Mouse (Mus musculus): ENCODE measurements around the gene Carmil1. TPM values are rescaled to one million over a fixed set of nuclear protein-coding genes. Genes with fewer than 3 reads are reported as not detected.

Gene Carmil1
- 43.5 and 50.6 TPM in 2 replicates for polyA plus RNA-seq (2015; fragmentation: Nextera tagmentation; extraction: Ambion mirVana)

GRCm38 (mm10) chr13:24280439-24281431 is at the start of gene Carmil1:
Gene Carmil1, minus strand, starts transcription at chr13:24280795.
- peak within 1 kb of the TSS; percentile 86 for H3K4me3 ChIP-seq (ENCODE audit: low read length)
- WGBS, result under 1% methylated on average over 77 of the region's 96 CpGs
- ATAC-seq, result peak; percentile 98

DNA sequence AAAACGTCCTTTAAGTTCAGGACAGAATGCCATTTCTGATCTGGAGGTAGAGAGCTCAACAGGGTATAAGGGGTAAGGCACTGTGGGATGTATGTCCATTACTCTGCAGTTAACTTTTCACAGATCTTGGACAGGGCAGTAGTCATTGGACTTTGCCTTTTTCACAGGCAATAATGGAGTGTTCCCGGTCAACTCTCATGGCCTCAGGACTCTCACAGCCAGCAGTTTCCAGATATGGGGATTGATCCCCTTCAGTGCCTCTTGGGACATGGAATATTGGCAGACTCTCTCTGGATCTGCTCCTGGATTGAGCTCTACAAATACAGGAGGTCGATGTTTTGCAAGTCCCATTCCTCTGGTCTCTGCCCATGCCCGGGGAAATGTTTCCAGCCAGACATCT is 49.5 kb upstream of the Carmil1 start:
- no peaks in the 10 kb centered on the region for H3K9me3 ChIP-seq (ENCODE audit: control insufficient read depth, low read length)
- no peaks in the 10 kb centered on the region for H3K36me3 ChIP-seq (ENCODE audit: control insufficient read depth, insufficient read depth, low read length)
- no peak overlapping the region for H3K4me3 ChIP-seq (ENCODE audit: low read length)
- no peak overlapping the region for H3K9ac ChIP-seq (ENCODE audit: low read depth, low read length)
- WGBS, result 81% methylated on average over 4 of the region's 4 CpGs
- H3K4me1 ChIP-seq (ENCODE audit: control insufficient read depth, insufficient read depth, low read depth, low read length), result no peaks in the 10 kb centered on the region
- no peak overlapping the region for H3K27ac ChIP-seq (ENCODE audit: low read depth, low read length)
- no peak for ATAC-seq
- H3K4me2 ChIP-seq (ENCODE audit: low read length), result no peak overlapping the region
- no peaks in the 10 kb centered on the region for H3K27me3 ChIP-seq (replicated peaks; ENCODE audit: control insufficient read depth, insufficient read depth, low read length)

More at GRCm38 (mm10) chr13:24280439-24281431, at the start of gene Carmil1:
- H3K36me3 ChIP-seq (ENCODE audit: control insufficient read depth, insufficient read depth, low read length), result no peaks in the 10 kb centered on the region
- peak within 1 kb of the TSS; percentile 98 for H3K9ac ChIP-seq (ENCODE audit: low read depth, low read length)
- H3K9me3 ChIP-seq (ENCODE audit: control insufficient read depth, low read length), result no peaks in the 10 kb centered on the region
- no peaks in the 10 kb centered on the region for H3K27me3 ChIP-seq (replicated peaks; ENCODE audit: control insufficient read depth, insufficient read depth, low read length)
- H3K4me2 ChIP-seq (ENCODE audit: low read length), result peak within 1 kb of the TSS; percentile 89
- peaks cover 19% of the 10 kb centered on the region for H3K4me1 ChIP-seq (ENCODE audit: control insufficient read depth, insufficient read depth, low read depth, low read length)
- H3K27ac ChIP-seq (ENCODE audit: low read depth, low read length), result peak within 1 kb of the TSS; percentile 98

GRCm38 (mm10) chr13:24328036-24328817 is 47.6 kb upstream of the Carmil1 start:
- Histone ChIP-seq H3K9me3 (ENCODE audit: control insufficient read depth, low read length) (no peaks in the 10 kb centered on the region), H3K9ac (ENCODE audit: low read depth, low read length) (no peak overlapping the region), H3K4me1 (ENCODE audit: control insufficient read depth, insufficient read depth, low read depth, low read length) (no peaks in the 10 kb centered on the region), H3K4me3 (ENCODE audit: low read length) (no peak overlapping the region), H3K36me3 (ENCODE audit: control insufficient read depth, insufficient read depth, low read length) (no peaks in the 10 kb centered on the region), H3K27ac (ENCODE audit: low read depth, low read length) (no peak overlapping the region), H3K4me2 (ENCODE audit: low read length) (no peak overlapping the region), H3K27me3 (replicated peaks; ENCODE audit: control insufficient read depth, insufficient read depth, low read length) (no peaks in the 10 kb centered on the region)
- no peak for ATAC-seq
- 81% methylated on average over 9 of the region's 9 CpGs for WGBS

DNA sequence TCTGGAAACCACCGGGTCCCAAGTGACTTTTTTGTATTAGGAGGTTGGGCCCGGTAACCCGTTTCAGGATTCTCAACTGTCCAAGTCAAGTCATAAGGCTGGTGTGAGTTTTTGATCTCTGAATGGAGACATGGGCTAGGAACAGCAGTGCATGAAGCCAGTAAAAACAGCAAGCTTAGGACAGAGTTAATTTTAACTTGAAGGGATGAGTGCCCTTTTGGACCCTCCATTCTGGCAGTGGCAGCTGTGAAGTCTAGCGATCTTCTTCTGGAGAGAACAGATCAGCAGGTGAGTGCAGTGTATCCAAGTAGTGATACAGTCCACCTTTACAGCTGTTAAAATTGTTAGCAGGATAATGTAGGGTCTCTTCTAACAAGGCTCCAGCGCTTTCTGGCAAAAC is 46.6 kb upstream of the Carmil1 start, which contains the start of gene Cmah:
Cmah (plus strand) TSS at position 204 of the 400 bp plus-strand sequence.
- H3K4me1 ChIP-seq (ENCODE audit: control insufficient read depth, insufficient read depth, low read depth, low read length), result no peaks in the 10 kb centered on the region
- no peaks in the 10 kb centered on the region for H3K9me3 ChIP-seq (ENCODE audit: control insufficient read depth, low read length)
- H3K4me3 ChIP-seq (ENCODE audit: low read length), result no peak within 1 kb of the TSS
- no peak within 1 kb of the TSS for H3K9ac ChIP-seq (ENCODE audit: low read depth, low read length)
- H3K36me3 ChIP-seq (ENCODE audit: control insufficient read depth, insufficient read depth, low read length), result no peaks in the 10 kb centered on the region
- H3K27ac ChIP-seq (ENCODE audit: low read depth, low read length), result no peak within 1 kb of the TSS
- no peak within 1 kb of the TSS for H3K4me2 ChIP-seq (ENCODE audit: low read length)
- H3K27me3 ChIP-seq (replicated peaks; ENCODE audit: control insufficient read depth, insufficient read depth, low read length), result no peaks in the 10 kb centered on the region
- no peak for ATAC-seq
- 89% methylated on average over 5 of the region's 5 CpGs for WGBS

DNA sequence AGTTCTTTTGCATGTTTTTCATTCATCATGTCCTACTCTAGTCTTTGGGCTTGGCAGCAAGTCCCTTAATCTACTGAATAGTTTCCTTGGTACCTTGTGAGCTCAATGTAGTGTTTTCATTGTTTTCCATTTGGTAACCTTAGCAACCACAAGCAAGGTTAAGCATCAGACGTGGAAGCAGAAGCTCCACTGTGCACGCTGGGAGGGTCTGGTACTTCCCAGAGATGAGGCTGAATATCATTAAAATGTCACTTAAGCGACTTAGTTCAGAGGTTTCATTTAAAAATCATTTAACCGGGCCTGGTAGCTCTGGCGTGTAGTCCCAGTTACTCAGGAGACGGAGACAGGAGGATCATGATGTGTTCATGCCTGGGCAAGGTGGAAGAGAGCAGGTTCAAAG is 40.7 kb upstream of the Carmil1 start:
- 52% methylated on average over 6 of the region's 6 CpGs for WGBS
- Histone ChIP-seq H3K9me3 (ENCODE audit: control insufficient read depth, low read length) (no peaks in the 10 kb centered on the region), H3K4me3 (ENCODE audit: low read length) (no peak overlapping the region), H3K4me1 (ENCODE audit: control insufficient read depth, insufficient read depth, low read depth, low read length) (no peaks in the 10 kb centered on the region), H3K4me2 (ENCODE audit: low read length) (no peak overlapping the region), H3K36me3 (ENCODE audit: control insufficient read depth, insufficient read depth, low read length) (no peaks in the 10 kb centered on the region), H3K27ac (ENCODE audit: low read depth, low read length) (no peak overlapping the region), H3K27me3 (replicated peaks; ENCODE audit: control insufficient read depth, insufficient read depth, low read length) (no peaks in the 10 kb centered on the region), H3K9ac (ENCODE audit: low read depth, low read length) (no peak overlapping the region)
- no peak for ATAC-seq

- Histone ChIP-seq H3K27me3 (replicated peaks; ENCODE audit: control insufficient read depth, insufficient read depth, low read length) (no peaks in the 10 kb centered on the region), H3K36me3 (ENCODE audit: control insufficient read depth, insufficient read depth, low read length) (no peaks in the 10 kb centered on the region), H3K4me3 (ENCODE audit: low read length) (no peak overlapping the region), H3K27ac (ENCODE audit: low read depth, low read length) (no peak overlapping the region), H3K4me2 (ENCODE audit: low read length) (no peak overlapping the region), H3K4me1 (ENCODE audit: control insufficient read depth, insufficient read depth, low read depth, low read length) (no peaks in the 10 kb centered on the region), H3K9me3 (ENCODE audit: control insufficient read depth, low read length) (no peaks in the 10 kb centered on the region), H3K9ac (ENCODE audit: low read depth, low read length) (no peak overlapping the region)
- ATAC-seq, result no peak
- 25% methylated on average over 4 of the region's 4 CpGs for WGBS
Observed at GRCm38 (mm10) chr13:24318618-24319017, 38.0 kb upstream of the Carmil1 start.

DNA sequence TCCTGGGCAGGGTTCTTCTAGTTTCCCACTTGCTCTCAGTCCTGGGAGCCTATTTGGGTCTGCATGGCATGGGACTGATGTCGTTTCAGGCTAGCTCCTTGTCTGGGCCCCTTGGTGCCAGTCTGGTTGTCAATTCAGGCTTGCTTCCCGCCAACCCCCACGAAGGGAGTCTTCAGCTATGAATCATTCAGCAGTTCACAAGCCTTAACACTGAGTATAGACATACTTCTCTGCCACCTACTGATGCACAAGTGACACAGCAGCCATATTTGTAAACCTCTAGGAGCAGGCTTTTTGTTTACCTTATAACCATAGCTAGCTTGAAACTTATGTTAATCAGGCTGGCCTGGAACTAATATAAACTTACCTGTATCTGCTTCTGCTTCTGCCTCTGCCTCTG is 36.0 kb upstream of the Carmil1 start:
- Histone ChIP-seq H3K4me2 (ENCODE audit: low read length) (no peak overlapping the region), H3K9me3 (ENCODE audit: control insufficient read depth, low read length) (no peaks in the 10 kb centered on the region), H3K4me1 (ENCODE audit: control insufficient read depth, insufficient read depth, low read depth, low read length) (no peaks in the 10 kb centered on the region), H3K27ac (ENCODE audit: low read depth, low read length) (no peak overlapping the region), H3K9ac (ENCODE audit: low read depth, low read length) (no peak overlapping the region), H3K36me3 (ENCODE audit: control insufficient read depth, insufficient read depth, low read length) (no peaks in the 10 kb centered on the region), H3K27me3 (replicated peaks; ENCODE audit: control insufficient read depth, insufficient read depth, low read length) (no peaks in the 10 kb centered on the region), H3K4me3 (ENCODE audit: low read length) (no peak overlapping the region)
- 55% methylated on average over 3 of the region's 3 CpGs for WGBS
- no peak for ATAC-seq

GRCm38 (mm10) chr13:24311011-24311940 is 30.7 kb upstream of the Carmil1 start:
- no peaks in the 10 kb centered on the region for H3K36me3 ChIP-seq (ENCODE audit: control insufficient read depth, insufficient read depth, low read length)
- no peak overlapping the region for H3K27ac ChIP-seq (ENCODE audit: low read depth, low read length)
- no peaks in the 10 kb centered on the region for H3K9me3 ChIP-seq (ENCODE audit: control insufficient read depth, low read length)
- no peak overlapping the region for H3K9ac ChIP-seq (ENCODE audit: low read depth, low read length)
- H3K4me2 ChIP-seq (ENCODE audit: low read length), result no peak overlapping the region
- 92% methylated on average over 8 of the region's 8 CpGs for WGBS
- H3K4me1 ChIP-seq (ENCODE audit: control insufficient read depth, insufficient read depth, low read depth, low read length), result no peaks in the 10 kb centered on the region
- no peak overlapping the region for H3K4me3 ChIP-seq (ENCODE audit: low read length)
- H3K27me3 ChIP-seq (replicated peaks; ENCODE audit: control insufficient read depth, insufficient read depth, low read length), result no peaks in the 10 kb centered on the region
- ATAC-seq, result no peak

All from hindbrain, embryonic 16.5 days (tissue).